9 mouse cellular contexts compared by ENCODE assay signal in the genomic region with DNA sequence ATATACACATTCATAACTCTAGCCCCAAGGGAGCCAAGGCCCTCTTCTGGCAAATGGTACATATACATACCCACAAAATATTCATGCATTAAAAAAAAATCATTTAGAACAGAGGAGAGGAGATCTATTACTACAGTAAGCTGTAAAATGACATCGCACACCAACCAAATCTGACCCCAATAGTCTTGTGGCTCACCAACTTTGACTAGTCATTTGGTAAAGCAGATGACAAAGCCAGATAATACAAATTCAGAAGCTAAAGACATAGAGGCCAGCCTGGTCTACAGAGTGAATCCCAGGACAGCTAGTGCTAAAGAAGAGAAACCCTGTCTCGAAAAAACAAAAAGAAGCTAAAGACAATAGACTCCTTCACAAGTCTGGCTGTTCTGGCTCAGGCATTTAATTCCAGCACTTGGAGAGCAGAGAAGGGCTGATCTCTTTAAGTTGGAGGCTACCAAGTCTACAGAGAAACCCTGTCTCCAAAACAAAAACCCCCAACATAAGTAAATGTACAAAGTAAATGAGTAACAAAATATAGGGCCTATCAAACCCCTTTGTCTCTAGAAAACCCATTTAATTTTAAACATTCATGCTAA. TPM values are rescaled to one million over a fixed set of nuclear protein-coding genes. Genes with fewer than 3 reads are reported as not detected.
DNase-seq lines count a peak whose midpoint lies in the region; ATAC-seq and TF ChIP-seq lines count a peak whose summit lies in the region.
"Had no signal": no experiment of that assay in that cellular context is flagged by ENCODE, and none has a peak within 500 bp of the region (broad histone marks: within the 10 kb centered on the region; RNA-seq: fewer than 3 reads in every experiment).

No protein-coding gene starts in this region.

- no peak overlapping the region for H3K27ac ChIP-seq in heart, embryonic 11.5 days (ENCODE audit: low read depth, low read length)
- no peak overlapping the region for H3K27ac ChIP-seq in hindbrain, embryonic 11.5 days (ENCODE audit: low read depth, low read length)

- peak overlapping the region; percentile 24 for H3K4me3 ChIP-seq in heart, embryonic 11.5 days (ENCODE audit: low read depth, low read length)
- H3K4me3 ChIP-seq in G1E (ENCODE audit: low read depth, low read length), result peak overlapping the region; percentile 97
- H3K4me3 ChIP-seq in hindbrain, embryonic 11.5 days (ENCODE audit: low read depth, low read length), result peak overlapping the region; percentile 99

- peak overlapping the region; percentile 68 for H3K4me2 ChIP-seq in heart, embryonic 11.5 days
- H3K4me2 ChIP-seq in hindbrain, embryonic 11.5 days (replicated peaks; ENCODE audit: low read depth, low read length), result peak overlapping the region; percentile 63

- H3K4me1 ChIP-seq in heart, embryonic 11.5 days (ENCODE audit: control insufficient read depth, insufficient read depth, low read length), result peaks cover 12% of the 10 kb centered on the region
- peaks cover 37% of the 10 kb centered on the region for H3K4me1 ChIP-seq in G1E (ENCODE audit: insufficient read depth, low read depth, low read length)
- H3K4me1 ChIP-seq in hindbrain, embryonic 11.5 days (replicated peaks; ENCODE audit: control insufficient read depth, insufficient read depth, low read length), result no peaks in the 10 kb centered on the region

- no peak for DNase-seq in heart, postnatal 4 days
- DNase-seq in G1E (ENCODE audit: low spot score), result no peak
- DNase-seq in hindbrain, embryonic 11.5 days (ENCODE audit: low spot score), result no peak
- no peak for DNase-seq in left cerebral cortex, adult 8-10 months (ENCODE audit: low spot score in 2 of 2)
- DNase-seq in thymus, postnatal 0 days (ENCODE audit: low spot score), result no peak
- no peak for DNase-seq in lung, postnatal 4 days
- DNase-seq: cerebellum, postnatal 10 days had no signal

- TF ChIP-seq CTCF in G1E (IDR thresholded peaks at IDR 0.05; ENCODE audit: low read depth, low read length), result no peak

- peaks cover 11% of the 10 kb centered on the region for H3K36me3 ChIP-seq in heart, embryonic 11.5 days (ENCODE audit: control insufficient read depth, insufficient read depth, low read length)
- peaks cover 31% of the 10 kb centered on the region for H3K36me3 ChIP-seq in G1E (replicated peaks)
- no peaks in the 10 kb centered on the region for H3K36me3 ChIP-seq in hindbrain, embryonic 11.5 days (ENCODE audit: control insufficient read depth, insufficient read depth, low read length)

- WGBS in heart, embryonic 11.5 days (ENCODE audit: insufficient replicate concordance), result 61% methylated on average over 2 of the region's 2 CpGs
- 56% methylated on average over 2 of the region's 2 CpGs for WGBS in hindbrain, embryonic 11.5 days

- H3K9me3 ChIP-seq in heart, embryonic 11.5 days (replicated peaks; ENCODE audit: control insufficient read depth, low read length), result no peaks in the 10 kb centered on the region
- H3K9me3 ChIP-seq in G1E (replicated peaks), result no peaks in the 10 kb centered on the region
- no peaks in the 10 kb centered on the region for H3K9me3 ChIP-seq in hindbrain, embryonic 11.5 days (ENCODE audit: control insufficient read depth, low read length)

- ATAC-seq in heart, embryonic 11.5 days (replicated peaks; ENCODE audit: insufficient number of reproducible peaks, low FRiP score, low TSS enrichment), result no peak
- ATAC-seq in G1E (ENCODE audit: extremely low read depth, insufficient number of reproducible peaks, low FRiP score, poor library complexity, severe bottlenecking), result peak; percentile 15; the same call in 1 of the 2 replicates
- no peak for ATAC-seq in hindbrain, embryonic 11.5 days (ENCODE audit: low FRiP score)
- 0 out of 2 replicates have a peak, but pooled peaks have one; percentile 8 for ATAC-seq in megakaryocyte-erythroid progenitor cell, adult 5-6 weeks (replicated peaks; ENCODE audit: low FRiP score, low TSS enrichment, poor library complexity, severe bottlenecking)

- 0 out of 2 replicates have a peak overlapping the region, but pooled peaks have one; percentile 12 for H3K9ac ChIP-seq in heart, embryonic 11.5 days (ENCODE audit: low read depth, low read length)
- peak overlapping the region; percentile 8; the same call in 1 of the 2 replicates for H3K9ac ChIP-seq in hindbrain, embryonic 11.5 days (ENCODE audit: low read depth, low read length)

- no peaks in the 10 kb centered on the region for H3K27me3 ChIP-seq in heart, embryonic 11.5 days (ENCODE audit: control insufficient read depth, insufficient read depth, low read length)
- H3K27me3 ChIP-seq in G1E (ENCODE audit: insufficient read depth, low read length), result no peaks in the 10 kb centered on the region
- H3K27me3 ChIP-seq in hindbrain, embryonic 11.5 days (ENCODE audit: control insufficient read depth, insufficient read depth, low read length), result no peaks in the 10 kb centered on the region

RNA-seq across cellular contexts. Expression of gene Dhx9, which starts 2.2 kb away (rescaled TPM):
- 17.7 and 21.2 TPM in 2 replicates for polyA plus RNA-seq in heart, embryonic 11.5 days (2014; fragmentation: Nextera tagmentation; extraction: Ambion mirVana)
- total RNA-seq in heart, postnatal 4 days (2021), result 100 to 1,000 TPM; 115 to 117 TPM
- total RNA-seq in G1E (2014; fragmentation: Nextera tagmentation) (259 and 263 TPM in 2 replicates), G1E (2017) (143 and 170 TPM in 2 replicates)
- 24.4 and 42.7 TPM in 2 replicates for polyA plus RNA-seq in G1E (2012)
- 34.7 and 61.3 TPM in 2 replicates for polyA plus RNA-seq in hindbrain, embryonic 11.5 days (2014; fragmentation: Nextera tagmentation; extraction: Ambion mirVana)
- 209 and 268 TPM in 2 replicates for total RNA-seq in megakaryocyte-erythroid progenitor cell, adult 5-6 weeks (2014; fragmentation: Nextera tagmentation)
- 136 and 213 TPM in 2 replicates for total RNA-seq in megakaryocyte-erythroid progenitor cell, adult 5-6 weeks (2017)
- 100 to 1,000 TPM in 1 of 4 experiments, 10 to 100 TPM in 3; 90.2 to 100 (median 92.8) TPM for total RNA-seq in left cerebral cortex, adult 8-10 months (2022)
- 33.4 and 41.3 TPM in 2 replicates for polyA plus RNA-seq in thymus, postnatal 0 days (2015; fragmentation: Nextera tagmentation; extraction: Ambion mirVana)

Comparison
In these comparisons a context has a peak if more than half of its experiments do, and no peak if none do; other contexts are left out.
1. ATAC-seq: peak in G1E (single experiment) and megakaryocyte-erythroid progenitor cell, adult 5-6 weeks (single experiment); none in heart, embryonic 11.5 days (single experiment) and hindbrain, embryonic 11.5 days (single experiment).
2. H3K4me3 ChIP-seq: peak in every context shown above with its lines; median percentile 99 in hindbrain, embryonic 11.5 days; 97 in G1E; 24 in heart, embryonic 11.5 days.